Mouse (Mus musculus) limb, embryonic 15.5 days (tissue): ENCODE results near the gene Nek1. TPM values are rescaled to one million over a fixed set of nuclear protein-coding genes. Genes with fewer than 3 reads are reported as not detected.

ENCODE experiments used
- ATAC-seq: fragments of 200-750 bp; cut with Nextera tagmentation; 2 replicates; pipeline ENCODE4 v1.8.0; 2017; ENCODE audit warnings: low read depth, moderate TSS enrichment; ENCODE audit not compliant: insufficient number of reproducible peaks, low FRiP score, low TSS enrichment
- H3K27ac ChIP-seq: fragments of 300-500 bp; sonication (generic); 2 replicates; pipeline ENCODE4 v1.5.1; 2015; ENCODE audit warnings: moderate library complexity, mild to moderate bottlenecking, inconsistent platforms
- H3K27me3 ChIP-seq: fragments of 300-500 bp; sonication (generic); 2 replicates; pipeline ENCODE4 v1.6.1; 2015; ENCODE audit warnings: inconsistent platforms
- H3K36me3 ChIP-seq: fragments of 300-500 bp; sonication (generic); 2 replicates; pipeline ENCODE4 v1.6.1; 2015; ENCODE audit warnings: inconsistent platforms
- H3K4me1 ChIP-seq: fragments of 300-500 bp; sonication (generic); 2 replicates; pipeline ENCODE4 v1.6.1; 2015; ENCODE audit warnings: inconsistent platforms
- H3K4me2 ChIP-seq: fragments of 300-500 bp; sonication (generic); 2 replicates; pipeline ENCODE4 v1.6.1; 2015; ENCODE audit warnings: mild to moderate bottlenecking, inconsistent platforms
- H3K4me3 ChIP-seq: fragments of 300-500 bp; sonication (generic); 2 replicates; pipeline ENCODE4 v1.5.1; 2015; ENCODE audit warnings: mild to moderate bottlenecking, inconsistent platforms
- H3K9ac ChIP-seq: fragments of 300-500 bp; sonication (generic); 2 replicates; pipeline ENCODE4 v1.6.1; 2015; ENCODE audit warnings: inconsistent platforms
- H3K9me3 ChIP-seq: fragments of 300-500 bp; sonication (generic); 2 replicates; pipeline ENCODE4 v1.6.1; 2016; ENCODE audit warnings: inconsistent platforms
- WGBS: fragments of 180-500 bp; shearing (Covaris S2); methylation state at CpG from one replicate; pipeline ENCODE4 v1.1.7; 2015; 5-methylcytosine and 5-hydroxymethylcytosine counted together
- polyA plus RNA-seq: library from polyadenylated mRNA; unstranded; fragments of >200 nt; fragmentation: Nextera tagmentation; extraction: Ambion mirVana; gene quantifications from 2 replicates; pipeline ENCODE4 v1.2.1, GENCODE M21; 2015

Nek1 gene
- polyA plus RNA-seq, 1 experiment from 2014 or later: 18.9 TPM

DNA sequence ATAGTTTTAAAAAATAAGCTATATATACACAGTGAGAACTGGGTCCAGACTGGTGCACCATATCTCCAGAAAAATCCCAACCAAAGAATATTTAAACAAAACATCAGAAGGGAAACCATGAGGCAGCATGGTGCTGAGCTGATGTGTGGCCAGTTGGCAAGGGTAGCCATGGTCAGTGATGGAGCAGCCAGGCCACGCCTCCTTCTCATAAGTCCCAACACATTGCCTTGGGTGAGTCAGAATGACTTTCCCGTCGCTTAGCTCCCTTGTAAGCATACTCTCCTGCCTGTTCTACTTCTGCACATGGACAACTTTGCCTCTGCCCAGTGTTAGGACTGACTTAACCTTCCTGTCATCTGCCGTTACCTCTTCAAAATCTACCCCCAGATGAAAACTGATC lies 118.9 kb downstream of the Nek1 start:
- Histone ChIP-seq H3K36me3 (peaks cover 14% of the 10 kb centered on the region), H3K27me3 (no peaks in the 10 kb centered on the region), H3K9ac (no peak overlapping the region), H3K4me2 (no peak overlapping the region), H3K4me3 (no peak overlapping the region), H3K9me3 (no peaks in the 10 kb centered on the region), H3K4me1 (no peaks in the 10 kb centered on the region), H3K27ac (no peak overlapping the region)
- WGBS: 88% methylated on average over 4 of the region's 4 CpGs
- ATAC-seq: no peak

DNA sequence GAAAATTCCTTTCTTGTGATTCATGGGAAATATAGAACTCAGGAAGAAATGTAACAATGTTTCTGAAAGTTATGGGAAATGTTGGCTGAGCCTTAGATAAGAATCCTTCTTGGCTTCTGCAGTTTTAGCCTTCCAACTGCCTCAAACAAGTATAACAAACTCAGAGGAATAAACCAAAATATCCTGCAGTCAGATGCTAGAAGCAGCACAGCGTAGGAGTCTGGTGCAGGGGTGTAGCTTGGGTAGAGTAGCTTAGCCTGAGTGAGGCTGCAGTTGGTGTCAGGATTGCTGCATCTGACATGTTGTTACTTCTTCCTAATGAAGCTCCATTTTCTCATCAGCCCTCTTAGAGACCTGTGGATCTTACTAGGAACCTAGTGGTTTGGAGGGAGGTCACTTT lies 128.6 kb downstream of the Nek1 start:
- Histone ChIP-seq H3K4me1 (no peaks in the 10 kb centered on the region), H3K27ac (no peak overlapping the region), H3K9me3 (no peaks in the 10 kb centered on the region), H3K4me2 (no peak overlapping the region), H3K4me3 (no peak overlapping the region), H3K27me3 (no peaks in the 10 kb centered on the region), H3K9ac (no peak overlapping the region), H3K36me3 (peaks cover 14% of the 10 kb centered on the region)
- 94% methylated on average over 1 of the region's 1 CpGs for WGBS
- no peak for ATAC-seq

DNA sequence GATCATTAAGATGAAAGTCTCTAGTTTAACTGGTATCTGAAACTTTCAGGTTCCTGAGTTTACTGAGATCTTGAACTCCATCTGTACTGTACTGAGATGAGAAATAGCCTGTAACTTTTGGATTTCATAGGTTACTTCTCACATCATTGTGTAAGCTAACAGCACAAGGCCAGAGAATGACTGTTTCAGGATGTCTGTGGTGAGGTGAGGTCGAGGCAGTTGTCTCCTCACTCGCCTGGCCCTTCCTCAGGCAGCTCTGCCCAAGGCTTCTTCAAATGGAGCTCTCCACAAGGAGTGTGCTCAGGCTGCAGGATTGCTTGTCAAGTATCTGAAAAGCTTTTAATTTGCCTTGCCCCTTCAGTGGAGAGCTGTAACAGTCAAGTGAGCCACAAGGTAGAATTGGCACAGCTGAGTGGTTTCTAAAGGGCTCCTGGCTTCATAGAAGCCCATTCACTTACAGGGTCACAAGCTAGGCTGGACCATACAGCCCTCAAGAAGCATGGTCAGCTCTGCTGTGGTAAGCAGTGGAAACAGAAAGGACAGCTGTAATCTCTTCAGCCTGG lies 134.4 kb downstream of the Nek1 start:
- Histone ChIP-seq H3K4me2 (no peak overlapping the region), H3K36me3 (peaks cover 15% of the 10 kb centered on the region), H3K4me3 (no peak overlapping the region), H3K9ac (no peak overlapping the region), H3K27me3 (no peaks in the 10 kb centered on the region), H3K27ac (no peak overlapping the region), H3K4me1 (no peaks in the 10 kb centered on the region), H3K9me3 (no peaks in the 10 kb centered on the region)
- 73% methylated on average over 2 of the region's 2 CpGs for WGBS
- no peak for ATAC-seq

DNA sequence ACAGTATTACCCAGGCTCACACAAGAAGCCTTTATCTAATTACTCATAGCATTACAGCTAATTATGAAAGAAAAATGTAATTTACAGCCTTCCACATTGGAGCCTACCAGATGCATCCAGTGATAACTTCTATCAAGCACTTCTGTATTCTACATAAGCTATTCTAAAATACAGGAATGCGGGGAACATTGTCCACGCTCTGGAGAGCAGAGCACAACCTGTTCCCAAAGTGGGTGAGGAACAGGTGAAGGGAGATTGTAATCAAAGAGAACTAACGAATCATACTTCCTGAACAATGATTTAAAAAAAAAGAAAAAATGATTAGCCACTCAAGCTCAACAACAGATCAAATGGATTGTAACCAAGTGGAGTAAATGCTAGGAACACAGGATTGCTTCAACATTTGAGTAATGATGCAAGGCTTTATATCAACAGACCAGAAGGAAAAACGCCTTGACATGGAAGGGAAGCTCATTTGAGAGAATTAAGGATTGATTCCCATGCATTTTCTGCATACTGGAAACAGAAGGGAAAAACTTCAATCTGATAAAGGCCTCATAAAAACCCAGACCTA lies 139.7 kb downstream of the Nek1 start:
- H3K4me1 ChIP-seq: no peaks in the 10 kb centered on the region
- H3K27me3 ChIP-seq: no peaks in the 10 kb centered on the region
- no peak overlapping the region for H3K4me2 ChIP-seq
- H3K36me3 ChIP-seq: no peaks in the 10 kb centered on the region; the same call in 1 of the 2 replicates
- H3K9me3 ChIP-seq: no peaks in the 10 kb centered on the region
- no peak for ATAC-seq
- no peak overlapping the region for H3K27ac ChIP-seq
- 83% methylated on average over 4 of the region's 4 CpGs for WGBS
- H3K9ac ChIP-seq: no peak overlapping the region
- no peak overlapping the region for H3K4me3 ChIP-seq

DNA sequence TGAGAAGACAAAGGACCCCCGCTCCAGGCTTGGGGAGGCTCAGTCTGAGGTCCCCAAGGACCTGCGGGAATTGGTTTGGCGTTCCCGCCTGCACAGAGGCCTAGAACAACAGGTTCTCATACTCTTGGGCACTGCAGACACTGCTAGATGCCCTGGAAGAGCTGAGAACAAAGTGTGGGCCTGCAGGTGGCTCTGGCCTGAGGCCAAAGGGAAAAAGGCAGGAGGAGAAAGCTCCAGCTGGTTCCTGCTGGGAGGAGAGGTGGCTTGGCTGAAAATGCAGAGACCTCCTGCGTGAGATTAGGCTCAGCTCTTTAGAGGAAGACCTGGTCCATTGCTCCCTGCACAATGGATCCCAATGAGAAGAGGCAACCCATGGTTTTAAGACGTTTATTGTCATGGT lies 148.9 kb downstream of the Nek1 start:
- H3K9ac ChIP-seq: no peak overlapping the region
- H3K27me3 ChIP-seq: no peaks in the 10 kb centered on the region
- no peak for ATAC-seq
- no peaks in the 10 kb centered on the region for H3K4me1 ChIP-seq
- no peaks in the 10 kb centered on the region for H3K9me3 ChIP-seq
- no peak overlapping the region for H3K4me3 ChIP-seq
- H3K36me3 ChIP-seq: no peaks in the 10 kb centered on the region
- no peak overlapping the region for H3K4me2 ChIP-seq
- H3K27ac ChIP-seq: no peak overlapping the region
- WGBS: 71% methylated on average over 6 of the region's 6 CpGs

DNA sequence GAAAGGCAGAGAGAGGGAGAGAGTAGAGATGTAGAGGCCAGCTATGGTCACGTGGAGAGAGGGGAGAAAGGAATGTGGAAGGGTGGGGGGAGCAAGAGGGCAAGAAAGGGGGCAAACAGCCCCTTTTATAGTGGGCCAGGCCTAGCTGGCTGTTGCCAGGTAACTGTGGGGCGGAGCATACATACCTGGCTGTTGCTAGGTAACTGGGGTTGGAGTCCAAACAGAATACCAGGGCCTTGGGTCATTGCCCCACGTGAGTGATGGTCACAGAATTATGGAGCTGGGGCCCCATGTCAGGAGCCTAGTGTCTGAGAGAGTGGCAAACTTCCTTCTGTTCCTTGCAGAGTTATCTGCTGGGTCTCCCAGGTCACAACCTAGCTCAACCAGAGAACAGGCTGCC lies 149.3 kb downstream of the Nek1 start:
- no peak for ATAC-seq
- H3K4me3 ChIP-seq: no peak overlapping the region
- WGBS: 59% methylated on average over 3 of the region's 3 CpGs
- H3K4me2 ChIP-seq: no peak overlapping the region
- H3K36me3 ChIP-seq: no peaks in the 10 kb centered on the region
- no peak overlapping the region for H3K9ac ChIP-seq
- H3K27me3 ChIP-seq: no peaks in the 10 kb centered on the region
- no peaks in the 10 kb centered on the region for H3K4me1 ChIP-seq
- no peaks in the 10 kb centered on the region for H3K9me3 ChIP-seq
- H3K27ac ChIP-seq: no peak overlapping the region

DNA sequence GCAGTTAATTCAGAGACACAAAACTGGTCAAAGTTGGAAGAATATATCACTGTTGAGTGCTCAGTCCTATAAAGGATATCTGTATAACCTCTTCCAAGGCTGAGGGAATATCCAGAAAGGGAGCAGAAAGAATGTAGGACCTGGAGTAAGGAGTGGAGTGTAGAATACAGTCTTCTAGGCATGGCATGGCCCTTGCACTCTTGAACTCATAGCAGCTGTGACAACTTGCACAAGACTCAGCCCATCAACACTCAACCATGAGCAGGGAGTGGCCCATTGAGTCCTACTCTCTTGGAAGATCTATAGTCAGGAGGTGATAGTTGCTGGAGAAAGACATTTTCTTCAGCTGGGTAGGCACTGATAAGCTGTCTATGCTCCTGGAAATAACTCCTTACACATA lies 149.8 kb downstream of the Nek1 start:
- H3K4me3 ChIP-seq: no peak overlapping the region
- H3K4me1 ChIP-seq: no peaks in the 10 kb centered on the region
- H3K4me2 ChIP-seq: no peak overlapping the region
- H3K9ac ChIP-seq: no peak overlapping the region
- no peaks in the 10 kb centered on the region for H3K36me3 ChIP-seq
- ATAC-seq: no peak
- H3K27ac ChIP-seq: no peak overlapping the region
- H3K27me3 ChIP-seq: no peaks in the 10 kb centered on the region
- no peaks in the 10 kb centered on the region for H3K9me3 ChIP-seq

DNA sequence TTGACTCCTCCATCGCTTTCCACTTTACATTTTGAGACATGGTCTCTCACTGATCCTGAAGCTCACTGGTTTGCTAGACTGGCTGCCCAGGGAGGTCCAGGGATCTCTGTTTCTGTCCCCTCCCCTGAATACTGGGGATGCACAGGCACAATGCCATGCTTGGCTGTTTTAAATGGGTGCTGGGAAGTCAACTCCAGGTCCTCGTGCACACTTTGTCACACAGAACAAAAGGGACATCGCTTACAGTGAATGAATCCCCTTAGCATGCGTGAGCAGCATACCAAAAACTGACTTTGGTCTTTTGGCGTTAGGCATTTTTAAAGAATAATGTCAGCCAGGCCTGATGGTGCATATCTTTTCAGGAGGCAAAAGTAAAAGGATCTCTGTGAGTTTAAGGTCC lies 155.7 kb downstream of the Nek1 start:
- Histone ChIP-seq H3K27me3 (no peaks in the 10 kb centered on the region), H3K9ac (no peak overlapping the region), H3K4me2 (no peak overlapping the region), H3K9me3 (no peaks in the 10 kb centered on the region), H3K36me3 (no peaks in the 10 kb centered on the region), H3K4me1 (no peaks in the 10 kb centered on the region), H3K27ac (no peak overlapping the region), H3K4me3 (no peak overlapping the region)
- 89% methylated on average over 5 of the region's 5 CpGs for WGBS
- no peak for ATAC-seq

DNA sequence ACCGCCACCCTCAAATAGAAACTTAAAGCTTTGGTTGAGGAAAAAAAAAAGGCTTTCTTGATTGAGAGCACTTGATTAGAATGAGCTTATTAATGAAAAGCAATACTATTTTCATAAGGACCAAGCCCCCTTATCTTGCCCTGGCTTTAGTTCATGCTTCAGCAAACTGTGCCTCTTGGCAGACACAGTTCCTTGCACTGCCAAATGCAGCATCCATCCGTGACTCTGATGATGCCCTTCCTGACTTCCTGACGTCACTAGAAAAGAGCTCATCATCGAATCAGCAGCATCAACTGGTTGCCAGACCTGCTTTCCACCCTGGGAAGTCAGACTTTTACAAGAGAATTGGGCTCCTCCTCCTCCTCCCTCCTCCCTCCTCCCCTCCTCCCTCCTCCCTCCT lies 157.6 kb downstream of the Nek1 start:
- no peak overlapping the region for H3K27ac ChIP-seq
- no peak overlapping the region for H3K4me2 ChIP-seq
- H3K27me3 ChIP-seq: no peaks in the 10 kb centered on the region
- H3K9me3 ChIP-seq: no peaks in the 10 kb centered on the region
- no peak for ATAC-seq
- H3K9ac ChIP-seq: no peak overlapping the region
- no peaks in the 10 kb centered on the region for H3K4me1 ChIP-seq
- no peaks in the 10 kb centered on the region for H3K36me3 ChIP-seq
- WGBS: 71% methylated on average over 4 of the region's 4 CpGs
- no peak overlapping the region for H3K4me3 ChIP-seq

DNA sequence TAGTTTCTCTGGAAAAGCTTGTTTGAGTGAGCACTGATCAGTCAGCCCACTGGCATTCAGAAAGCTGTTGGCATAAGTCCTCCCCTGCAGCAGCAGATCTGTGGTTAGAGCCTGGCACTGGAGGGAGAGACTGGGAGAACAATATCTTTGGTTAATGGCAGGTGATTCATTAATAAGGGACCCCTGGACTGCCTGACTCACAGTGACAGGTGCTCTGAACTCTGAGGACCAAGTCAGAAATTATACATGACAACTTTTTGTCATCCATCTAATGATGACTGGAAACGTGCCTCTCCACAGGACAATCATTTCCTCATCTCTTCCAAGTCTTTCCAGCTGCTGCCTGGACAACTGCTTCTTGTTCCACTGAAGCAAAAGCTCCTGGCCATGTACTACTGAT lies 163.4 kb downstream of the Nek1 start:
- Histone ChIP-seq H3K27me3 (no peaks in the 10 kb centered on the region), H3K4me3 (no peak overlapping the region)
- no peak for ATAC-seq

DNA sequence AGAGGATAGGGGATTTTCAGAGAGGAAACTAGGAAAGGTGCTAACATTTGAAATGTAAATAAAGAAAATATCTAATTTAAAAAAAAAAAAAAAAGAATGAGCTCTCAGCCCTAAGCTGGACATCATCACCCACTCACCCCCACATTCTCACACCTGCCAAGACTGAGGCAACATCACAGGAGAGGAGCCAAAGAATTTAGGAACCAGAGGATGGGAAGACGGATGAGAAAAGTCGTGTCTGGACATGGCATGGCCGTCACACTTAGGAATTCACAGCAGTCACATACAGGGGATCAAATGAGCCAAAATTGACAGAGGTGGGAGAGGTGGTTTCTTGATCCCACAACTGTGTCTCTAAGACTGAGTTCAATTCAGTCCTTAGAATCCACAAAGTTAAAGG lies 165.5 kb downstream of the Nek1 start:
- H3K36me3 ChIP-seq: no peaks in the 10 kb centered on the region
- no peaks in the 10 kb centered on the region for H3K9me3 ChIP-seq
- no peak overlapping the region for H3K27ac ChIP-seq
- no peak overlapping the region for H3K4me2 ChIP-seq
- no peak overlapping the region for H3K4me3 ChIP-seq
- 59% methylated on average over 3 of the region's 3 CpGs for WGBS
- ATAC-seq: no peak
- H3K9ac ChIP-seq: no peak overlapping the region
- H3K4me1 ChIP-seq: no peaks in the 10 kb centered on the region
- no peaks in the 10 kb centered on the region for H3K27me3 ChIP-seq

More for the DNA sequence above, 163.4 kb downstream of the Nek1 start:
- Histone ChIP-seq H3K9me3 (no peaks in the 10 kb centered on the region), H3K36me3 (no peaks in the 10 kb centered on the region), H3K9ac (no peak overlapping the region), H3K27ac (no peak overlapping the region), H3K4me1 (no peaks in the 10 kb centered on the region), H3K4me2 (no peak overlapping the region)
- 57% methylated on average over 1 of the region's 1 CpGs for WGBS

DNA sequence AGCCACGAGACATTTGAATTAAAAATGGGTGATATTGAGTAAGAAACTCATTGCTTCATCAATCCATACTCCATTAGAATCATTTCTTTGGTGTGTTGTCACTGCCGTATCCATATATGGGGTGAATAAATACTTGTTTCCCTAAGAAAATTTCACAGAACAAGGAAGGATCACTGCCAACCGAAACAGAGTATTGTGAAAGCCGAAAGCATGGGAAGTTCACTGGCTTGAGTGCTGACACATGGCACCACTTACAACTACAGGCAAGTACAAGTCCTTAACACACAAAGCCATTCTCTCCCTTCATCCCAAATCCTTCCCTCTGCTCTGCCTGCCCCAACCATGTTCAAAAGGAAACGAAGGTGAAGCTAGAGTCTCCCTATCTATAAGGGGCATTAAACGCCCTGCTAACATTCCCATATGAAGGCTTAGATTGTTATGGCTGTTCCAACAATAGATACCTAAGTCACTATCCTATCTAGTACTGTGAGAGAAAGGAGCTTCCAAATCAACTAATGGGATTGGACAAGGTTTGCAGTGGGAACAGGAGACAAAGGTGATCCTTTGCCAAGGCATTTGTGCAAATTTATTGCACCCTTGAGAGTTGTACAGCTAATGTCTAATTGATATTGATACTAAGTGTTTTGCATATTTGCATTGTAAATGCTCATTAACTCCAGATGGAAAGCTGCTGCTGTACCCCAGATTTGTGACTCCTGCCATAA lies 168.6 kb downstream of the Nek1 start:
- Histone ChIP-seq H3K27me3 (no peaks in the 10 kb centered on the region), H3K4me3 (no peak overlapping the region), H3K4me2 (no peak overlapping the region), H3K9ac (no peak overlapping the region), H3K27ac (no peak overlapping the region), H3K4me1 (no peaks in the 10 kb centered on the region), H3K36me3 (no peaks in the 10 kb centered on the region), H3K9me3 (no peaks in the 10 kb centered on the region)
- ATAC-seq: no peak
- WGBS: 83% methylated on average over 6 of the region's 6 CpGs
